Mouse (Mus musculus) CH12.LX (cell line): ENCODE measurements around the gene Peli1. TPM values are rescaled to one million over a fixed set of nuclear protein-coding genes. Genes with fewer than 3 reads are reported as not detected.

ENCODE experiments used
- DNase-seq: peaks from one replicate; pipeline ENCODE4 v3.0.0-alpha.2; 2013; ENCODE audit errors: extremely low read depth
- H3K27ac ChIP-seq: 2 replicates; pipeline ENCODE4 v1.5.1; 2012; ENCODE audit warnings: low read depth, mild to moderate bottlenecking, control low read depth, moderate library complexity; ENCODE audit not compliant: insufficient read depth
- H3K27me3 ChIP-seq: replicated peaks from 2 replicates; pipeline ENCODE3; 2012; ENCODE audit warnings: inconsistent platforms
- H3K36me3 ChIP-seq, 2 experiments: replicated peaks in 1 of 2; 2 replicates each; pipeline versions ENCODE3 to v1.6.1; 2012; ENCODE audit warnings: inconsistent platforms in 1 of 2, low read length in 1 of 2, mild to moderate bottlenecking in 1 of 2, mixed read lengths in 1 of 2, moderate library complexity in 1 of 2; ENCODE audit not compliant: control insufficient read depth in 1 of 2, insufficient read depth in 1 of 2
- H3K4me1 ChIP-seq, 2 experiments: 2 replicates each; pipeline ENCODE4 v1.6.1; 2012; ENCODE audit warnings: inconsistent platforms in 1 of 2, moderate library complexity in 1 of 2; ENCODE audit not compliant: insufficient read depth in 2 of 2, control insufficient read depth in 1 of 2
- H3K4me2 ChIP-seq: 2 replicates; pipeline ENCODE4 v1.6.1; 2012; ENCODE audit warnings: low read depth, mild to moderate bottlenecking, control low read depth; ENCODE audit not compliant: poor library complexity, insufficient read depth, severe bottlenecking
- H3K4me3 ChIP-seq, 3 experiments: fragments of 150-350 bp in 1 of 3; sonication (generic) in 1 of 3; replicated peaks in 1 of 3; 2 replicates each; pipeline versions ENCODE3 to v1.5.1; 2011 to 2012; ENCODE audit warnings: low read depth in 2 of 3, low read length in 2 of 3, mild to moderate bottlenecking in 2 of 3, moderate library complexity in 2 of 3, control low read depth in 1 of 3, improper control_type of control experiment in 1 of 3, inconsistent platforms in 1 of 3, mixed read lengths in 1 of 3; ENCODE audit not compliant: poor library complexity in 1 of 3
- H3K79me2 ChIP-seq: replicated peaks from 2 replicates; pipeline ENCODE4 v1.6.1; 2012; ENCODE audit warnings: mild to moderate bottlenecking, moderate library complexity; ENCODE audit not compliant: control insufficient read depth, poor library complexity, insufficient read depth, severe bottlenecking; ENCODE audit errors: extremely low read depth
- H3K9ac ChIP-seq: 2 replicates; pipeline ENCODE4 v1.6.1; 2012; ENCODE audit warnings: low read depth, mild to moderate bottlenecking, control low read depth, moderate library complexity; ENCODE audit not compliant: insufficient read depth
- H3K9me3 ChIP-seq: replicated peaks from 2 replicates; pipeline ENCODE3; 2012; ENCODE audit warnings: low read length, inconsistent platforms, mixed read lengths
- BHLHE40 ChIP-seq: IDR thresholded peaks from 2 replicates; pipeline ENCODE4 v1.6.1; 2011; ENCODE audit warnings: mild to moderate bottlenecking, low read depth, low read length, improper control_type of control experiment
- CHD1 ChIP-seq: IDR thresholded peaks from 2 replicates; pipeline ENCODE4 v1.6.1; 2012; ENCODE audit warnings: low read depth, low read length, improper control_type of control experiment, inconsistent platforms
- CHD2 ChIP-seq: IDR thresholded peaks from 2 replicates; pipeline ENCODE4 v1.6.1; 2011; ENCODE audit warnings: low read length, improper control_type of control experiment
- CTCF ChIP-seq, 2 experiments: IDR thresholded peaks in 1 of 2; conservative IDR thresholded peaks in 1 of 2; 2 replicates each; pipeline ENCODE4 v1.5.1; 2011 to 2012; ENCODE audit warnings: low read depth in 2 of 2, low read length in 2 of 2, improper control_type of control experiment in 1 of 2, inconsistent platforms in 1 of 2, mild to moderate bottlenecking in 1 of 2, moderate library complexity in 1 of 2
- ELF1 ChIP-seq: IDR thresholded peaks from 2 replicates; pipeline ENCODE4 v1.6.1; 2014; ENCODE audit warnings: low read depth, mild to moderate bottlenecking, inconsistent platforms, low read length, improper control_type of control experiment
- EP300 ChIP-seq: IDR thresholded peaks from 2 replicates; pipeline ENCODE4 v1.6.1; 2011; ENCODE audit warnings: low read length, improper control_type of control experiment
- ETS1 ChIP-seq: conservative IDR thresholded peaks from 2 replicates; pipeline ENCODE4 v1.6.1; 2012; ENCODE audit warnings: low read depth, mild to moderate bottlenecking, inconsistent platforms, low read length, improper control_type of control experiment, moderate library complexity
- GABPA ChIP-seq: IDR thresholded peaks from 2 replicates; pipeline ENCODE4 v1.6.1; 2012; ENCODE audit warnings: low read depth, low read length, improper control_type of control experiment, inconsistent platforms; ENCODE audit not compliant: insufficient replicate concordance
- IRF4 ChIP-seq: IDR thresholded peaks from 2 replicates; pipeline ENCODE4 v1.6.1; 2014; ENCODE audit warnings: low read depth, mild to moderate bottlenecking, inconsistent platforms, low read length, improper control_type of control experiment
- KAT2A ChIP-seq: IDR thresholded peaks from 2 replicates; pipeline ENCODE4 v1.6.1; 2012; ENCODE audit warnings: low read length, improper control_type of control experiment, inconsistent platforms; ENCODE audit not compliant: insufficient replicate concordance
- MAFK ChIP-seq: IDR thresholded peaks from 2 replicates; pipeline ENCODE4 v1.6.1; 2011; ENCODE audit warnings: low read length, improper control_type of control experiment; ENCODE audit not compliant: insufficient replicate concordance
- MEF2A ChIP-seq: IDR thresholded peaks from 2 replicates; pipeline ENCODE4 v1.6.1; 2014; ENCODE audit warnings: low read depth, mild to moderate bottlenecking, inconsistent platforms, low read length, improper control_type of control experiment, borderline replicate concordance
- NELFE ChIP-seq: IDR thresholded peaks from 2 replicates; pipeline ENCODE4 v1.6.1; 2011; ENCODE audit warnings: low read depth, low read length, improper control_type of control experiment
- NRF1 ChIP-seq: IDR thresholded peaks from 2 replicates; pipeline ENCODE4 v1.6.1; 2014; ENCODE audit warnings: low read depth, mild to moderate bottlenecking, inconsistent platforms, low read length, improper control_type of control experiment, moderate library complexity
- POLR2A ChIP-seq: IDR thresholded peaks from 2 replicates; pipeline ENCODE4 v1.6.1; 2011; ENCODE audit warnings: low read depth, mild to moderate bottlenecking, improper control_type of control experiment, low read length
- RAD21 ChIP-seq: IDR thresholded peaks from 2 replicates; pipeline ENCODE4 v1.6.1; 2011; ENCODE audit warnings: low read depth, mild to moderate bottlenecking, low read length, improper control_type of control experiment, moderate library complexity
- RCOR1 ChIP-seq: conservative IDR thresholded peaks from 2 replicates; pipeline ENCODE4 v1.6.1; 2012; ENCODE audit warnings: low read depth, mild to moderate bottlenecking, inconsistent platforms, low read length, improper control_type of control experiment
- SIN3A ChIP-seq: IDR thresholded peaks from 2 replicates; pipeline ENCODE4 v1.6.1; 2012; ENCODE audit warnings: low read length, improper control_type of control experiment, inconsistent platforms
- SMC3 ChIP-seq: IDR thresholded peaks from 2 replicates; pipeline ENCODE4 v1.6.1; 2011; ENCODE audit warnings: low read depth, low read length, improper control_type of control experiment
- TBP ChIP-seq: conservative IDR thresholded peaks from 2 replicates; pipeline ENCODE4 v1.6.1; 2011; ENCODE audit warnings: low read depth, low read length, improper control_type of control experiment
- UBTF ChIP-seq: IDR thresholded peaks from 2 replicates; pipeline ENCODE4 v1.6.1; 2012; ENCODE audit warnings: low read depth, mild to moderate bottlenecking, inconsistent platforms, low read length, improper control_type of control experiment, moderate library complexity
- USF1 ChIP-seq: IDR thresholded peaks from 2 replicates; pipeline ENCODE4 v1.6.1; 2014; ENCODE audit warnings: low read depth, mild to moderate bottlenecking, inconsistent platforms, low read length, improper control_type of control experiment
- ZC3H11A ChIP-seq: IDR thresholded peaks from 2 replicates; pipeline ENCODE4 v1.6.1; 2012; ENCODE audit warnings: low read depth, mild to moderate bottlenecking, inconsistent platforms, low read length, improper control_type of control experiment
- ZMIZ1 ChIP-seq: IDR thresholded peaks from 2 replicates; pipeline ENCODE4 v1.6.1; 2012; ENCODE audit warnings: low read depth, mild to moderate bottlenecking, inconsistent platforms, low read length, improper control_type of control experiment
- dilution Hi-C: fragments of 300-500 bp; cut with MboI; formaldehyde crosslinking; loops from 2 replicates; pipeline ENCODE4 v1.14.3; 2020; ENCODE audit warnings: low sequenced_read_pairs; ENCODE audit not compliant: extremely low pct_unique_long_range_greater_than_20kb, extremely low pct_ligation_motif_present
- in situ Hi-C: fragments of 300-500 bp; cut with MboI; formaldehyde crosslinking; loops from 3 replicates; pipeline ENCODE4 v1.14.3; 2019; ENCODE audit warnings: low sequenced_read_pairs, low pct_ligation_motif_present, low pct_unique_long_range_greater_than_20kb, mixed read lengths
- polyA plus RNA-seq: library from polyadenylated mRNA; unstranded; fragments of >175 nt; gene quantifications from 2 replicates; pipeline ENCODE4 v1.2.1, GENCODE M21; 2012; ENCODE audit warnings: low read depth; ENCODE audit not compliant: insufficient read length
- total RNA-seq, 2 experiments: library from RNA; depleted of rRNA; stranded (reverse); fragments of 300-350 nt in 1 of 2; fragments of >200 nt in 1 of 2; gene quantifications; 2 replicates each; pipeline ENCODE4 v1.2.3; 2012 to 2014

Gene Peli1
- total and polyA plus RNA-seq, 3 experiments = 6.7 to 25.9 (median 14.8) TPM

DNA sequence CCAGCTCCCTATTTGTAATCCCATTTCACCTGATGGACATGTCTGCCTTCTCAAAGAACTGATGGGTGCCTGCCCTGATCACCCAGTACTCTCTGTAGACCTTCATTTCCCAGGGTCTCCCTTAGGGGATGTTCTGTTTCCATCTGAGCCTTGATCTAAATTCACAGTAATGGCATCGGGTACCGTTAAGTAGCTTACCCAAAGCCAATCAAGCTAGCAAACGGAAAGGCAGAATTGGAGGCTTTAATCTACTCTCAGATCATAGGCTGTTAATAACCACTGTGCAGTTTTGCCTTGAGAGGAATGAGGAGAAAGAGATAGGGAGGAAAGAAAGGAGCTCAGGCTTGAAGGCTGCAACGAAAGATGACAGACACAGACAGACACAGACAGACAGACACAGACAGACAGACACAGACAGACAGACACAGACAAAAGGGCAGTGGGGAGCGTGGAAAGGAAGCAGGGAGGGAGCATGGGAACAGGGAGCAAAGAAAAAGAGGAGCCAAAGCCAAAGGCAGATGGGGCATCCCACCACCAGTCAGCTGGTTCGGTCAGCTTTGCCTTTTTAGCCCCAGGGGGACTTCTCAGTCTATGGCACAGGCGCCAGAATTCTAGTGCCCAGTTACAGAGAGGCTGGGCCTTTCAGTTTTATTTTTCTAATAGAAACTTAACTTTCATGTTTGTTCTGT, 30.6 kb upstream of the Peli1 start:
- Histone ChIP-seq H3K36me3 (no peaks in the 10 kb centered on the region), H3K9ac (no peak overlapping the region), H3K27ac (no peak overlapping the region), H3K4me3 (no peak overlapping the region), H3K4me1 (0 out of 4 replicates have a peak, but pooled peaks cover 0 to 2% of the 10 kb centered on the region in 2 experiments), H3K9me3 (peaks cover 3% of the 10 kb centered on the region), H3K27me3 (no peaks in the 10 kb centered on the region), H3K79me2 (no peaks in the 10 kb centered on the region), H3K4me2 (no peak overlapping the region)
- no peak for DNase-seq
- dilution Hi-C loops (no loop called here), in situ Hi-C loops (no loop called here)
- no peak for TF ChIP-seq BHLHE40
- TF ChIP-seq ETS1 = no peak
- TF ChIP-seq POLR2A = no peak
- TF ChIP-seq ELF1 = no peak
- no peak for TF ChIP-seq CHD1
- no peak for TF ChIP-seq ZC3H11A
- no peak for TF ChIP-seq UBTF
- TF ChIP-seq RCOR1 = no peak
- no peak for TF ChIP-seq GABPA
- TF ChIP-seq CTCF (conservative IDR thresholded peaks at IDR 0.05 in 1 of 2, IDR thresholded peaks at IDR 0.05 in 1 of 2; ENCODE audit: low read depth in 2 of 2, low read length in 2 of 2) = no peak
- TF ChIP-seq MAFK = no peak
- TF ChIP-seq IRF4 = no peak
- TF ChIP-seq NELFE = no peak
- no peak for TF ChIP-seq CHD2
- no peak for TF ChIP-seq ZMIZ1
- no peak for TF ChIP-seq SIN3A
- TF ChIP-seq TBP = no peak

GRCm38 (mm10) chr11:21061075-21061403, 30.1 kb upstream of the Peli1 start:
- Histone ChIP-seq H3K9ac (no peak overlapping the region), H3K4me3 (no peak overlapping the region), H3K27ac (no peak overlapping the region), H3K36me3 (no peaks in the 10 kb centered on the region), H3K9me3 (peaks cover 3% of the 10 kb centered on the region), H3K4me1 (0 out of 4 replicates have a peak, but pooled peaks cover 0 to 2% of the 10 kb centered on the region in 2 experiments), H3K4me2 (no peak overlapping the region), H3K27me3 (no peaks in the 10 kb centered on the region), H3K79me2 (no peaks in the 10 kb centered on the region)
- dilution Hi-C loops = no loop called here
- in situ Hi-C loops = no loop called here
- no peak for TF ChIP-seq NRF1
- no peak for TF ChIP-seq MEF2A
- no peak for TF ChIP-seq KAT2A
- no peak for TF ChIP-seq SMC3
- no peak for TF ChIP-seq EP300
- no peak for TF ChIP-seq ETS1
- TF ChIP-seq RAD21 = no peak
- TF ChIP-seq BHLHE40 = no peak
- TF ChIP-seq CTCF (conservative IDR thresholded peaks at IDR 0.05 in 1 of 2, IDR thresholded peaks at IDR 0.05 in 1 of 2; ENCODE audit: low read depth in 2 of 2, low read length in 2 of 2) = no peak
- no peak for TF ChIP-seq RCOR1
- TF ChIP-seq POLR2A = no peak
- no peak for TF ChIP-seq USF1
- TF ChIP-seq CHD1 = no peak
- no peak for DNase-seq
